Mouse (Mus musculus): ENCODE data around the gene Olfr305.

DNA sequence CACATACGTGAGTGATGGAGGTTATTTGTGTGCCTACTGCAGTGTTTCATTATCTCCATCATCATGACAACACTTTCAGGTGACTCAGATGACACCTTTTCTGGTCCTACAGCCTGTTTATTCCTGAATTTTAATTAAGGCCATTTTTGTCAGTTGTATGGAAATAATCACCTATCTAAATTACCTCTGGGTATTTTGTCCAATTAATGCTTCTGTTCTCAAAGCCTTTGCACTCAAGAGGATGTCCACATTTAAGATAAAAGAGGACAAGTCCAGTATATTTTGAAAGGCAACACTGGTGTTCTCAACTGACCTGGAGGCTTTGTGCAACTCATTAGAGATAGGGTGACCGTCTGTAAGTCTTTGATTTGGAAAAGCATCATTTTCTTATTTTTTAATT is 36.8 kb upstream of the Olfr305 start, which contains the start of gene Olfr301:
- TF ChIP-seq POLR2A (IDR thresholded peaks at IDR 0.05; ENCODE audit: insufficient read length, low read depth) (no peak), USF1 (IDR thresholded peaks at IDR 0.05; ENCODE audit: low read depth) (no peak), MYOD1 (IDR thresholded peaks at IDR 0.05; ENCODE audit: control insufficient read depth in 1 of 3, insufficient read length in 2 of 3, low read depth in 2 of 3) (no peak), REST (IDR thresholded peaks at IDR 0.05; ENCODE audit: insufficient read depth, insufficient read length) (no peak), TCF12 (IDR thresholded peaks at IDR 0.05; ENCODE audit: insufficient read depth, poor library complexity, severe bottlenecking) (no peak), MYOG (IDR thresholded peaks at IDR 0.05; ENCODE audit: control insufficient read depth in 1 of 3, insufficient read depth in 1 of 3, insufficient read length in 2 of 3, low read depth in 2 of 3) (no peak), CEBPB (IDR thresholded peaks at IDR 0.05; ENCODE audit: insufficient read depth, poor library complexity, severe bottlenecking) (no peak), E2F4 (IDR thresholded peaks at IDR 0.05; ENCODE audit: insufficient read depth) (no peak)

Measured in myocyte (in vitro differentiated cells).